Mouse (Mus musculus) midbrain, embryonic 10.5 days (tissue): Measurements from ENCODE around the gene Neurl2. TPM values are rescaled to one million over a fixed set of nuclear protein-coding genes. Genes with fewer than 3 reads are reported as not detected.
"Not testable (repeated sequence)": the region's sequence is repeated elsewhere in the genome, so short reads cannot be mapped to it uniquely, and the experiment has no call there.

Experiments used
- DNase-seq: peaks from one replicate; pipeline ENCODE4 v3.0.0-alpha.2; 2017; ENCODE audit warnings: low spot score
- H3K27ac ChIP-seq: fragments of 300-500 bp; sonication (generic); replicated peaks from 2 replicates; pipeline ENCODE4 v1.5.1; 2016; ENCODE audit warnings: mild to moderate bottlenecking
- H3K27me3 ChIP-seq: fragments of 300-500 bp; sonication (generic); 2 replicates; pipeline ENCODE4 v1.6.1; 2016; ENCODE audit warnings: low read depth, mild to moderate bottlenecking; ENCODE audit not compliant: poor library complexity, severe bottlenecking
- H3K36me3 ChIP-seq: fragments of 300-500 bp; sonication (generic); 2 replicates; pipeline ENCODE4 v1.6.1; 2016; ENCODE audit warnings: mild to moderate bottlenecking, moderate library complexity
- H3K4me1 ChIP-seq: fragments of 300-500 bp; sonication (generic); 2 replicates; pipeline ENCODE4 v1.6.1; 2016
- H3K4me3 ChIP-seq: fragments of 300-500 bp; sonication (generic); 2 replicates; pipeline ENCODE4 v1.5.1; 2016; ENCODE audit warnings: mild to moderate bottlenecking, moderate library complexity
- H3K9me3 ChIP-seq: fragments of 300-500 bp; sonication (generic); replicated peaks from 2 replicates; pipeline ENCODE4 v1.6.1; 2016; ENCODE audit warnings: mild to moderate bottlenecking
- WGBS: fragments of 180-500 bp; shearing (Covaris S2); methylation state at CpG from one replicate; pipeline ENCODE4 v1.1.7; 2016; 5-methylcytosine and 5-hydroxymethylcytosine counted together
- polyA plus RNA-seq: library from polyadenylated mRNA; unstranded; fragments of >200 nt; fragmentation: Nextera tagmentation; extraction: Ambion mirVana; gene quantifications from 2 replicates; pipeline ENCODE4 v1.2.1, GENCODE M21; 2016

Neurl2 gene
- polyA plus RNA-seq, 1 experiment from 2014 or later = 3.8 TPM

- not testable (repeated sequence) for H3K9me3 ChIP-seq, DNase-seq, H3K27ac ChIP-seq
- peaks cover 51% of the 10 kb centered on the region for H3K27me3 ChIP-seq
- peaks cover 45% of the 10 kb centered on the region for H3K4me1 ChIP-seq
- peaks cover 41% of the 10 kb centered on the region for H3K36me3 ChIP-seq
- WGBS = 79% methylated on average over 5 of the region's 5 CpGs
- peak overlapping the region; percentile 75; the same call in 1 of the 2 replicates for H3K4me3 ChIP-seq
These were observed 22.3 kb upstream of the Neurl2 start for GRCm38 (mm10) chr2:164855572-164855971.

GRCm38 (mm10) chr2:164850061-164850460 lies 16.8 kb upstream of the Neurl2 start:
- Histone ChIP-seq H3K36me3 (peaks cover 77% of the 10 kb centered on the region), H3K9me3 (0 out of 2 replicates have a peak, but pooled peaks cover 3% of the 10 kb centered on the region), H3K27ac (no peak overlapping the region), H3K4me1 (peaks cover 5% of the 10 kb centered on the region), H3K4me3 (no peak overlapping the region), H3K27me3 (peaks cover 4% of the 10 kb centered on the region; the same call in 1 of the 2 replicates)
- 89% methylated on average over 8 of the region's 8 CpGs for WGBS
- no peak for DNase-seq

DNA sequence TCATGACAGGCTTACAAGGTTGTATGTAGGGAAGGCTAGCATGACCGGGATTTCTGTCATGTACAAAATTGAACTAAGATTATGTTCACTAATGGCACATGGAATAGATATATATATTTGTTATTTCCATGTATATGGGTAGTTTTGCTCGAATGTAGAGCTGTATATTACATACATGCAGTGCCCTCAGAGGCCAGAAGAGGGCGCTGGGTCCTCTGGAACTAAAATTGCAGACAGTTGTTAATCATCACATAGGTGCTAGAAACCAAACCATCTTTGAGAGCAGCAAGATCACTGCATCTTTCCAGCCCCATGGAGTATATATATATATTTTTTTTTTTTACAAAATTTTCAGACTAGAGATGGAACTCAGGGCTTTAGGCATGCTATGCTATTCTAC lies 12.5 kb upstream of the Neurl2 start:
- Histone ChIP-seq H3K36me3 (peaks cover 63% of the 10 kb centered on the region), H3K4me1 (no peaks in the 10 kb centered on the region), H3K4me3 (no peak overlapping the region), H3K27me3 (no peaks in the 10 kb centered on the region), H3K27ac (no peak overlapping the region), H3K9me3 (0 out of 2 replicates have a peak, but pooled peaks cover 3% of the 10 kb centered on the region)
- DNase-seq = no peak
- WGBS = 55% methylated on average over 3 of the region's 3 CpGs

GRCm38 (mm10) chr2:164835164-164835563 lies 1.9 kb upstream of the Neurl2 start:
- Histone ChIP-seq H3K9me3 (no peaks in the 10 kb centered on the region), H3K4me3 (peak overlapping the region; percentile 84; the same call in 1 of the 2 replicates)
- WGBS = 93% methylated on average over 4 of the region's 4 CpGs

GRCm38 (mm10) chr2:164834531-164834930 lies 1.3 kb upstream of the Neurl2 start:
- Histone ChIP-seq H3K4me1 (peaks cover 28% of the 10 kb centered on the region), H3K9me3 (no peaks in the 10 kb centered on the region), H3K27ac (no peak overlapping the region), H3K4me3 (peak overlapping the region; percentile 84), H3K36me3 (peaks cover 42% of the 10 kb centered on the region), H3K27me3 (no peaks in the 10 kb centered on the region)
- WGBS = 56% methylated on average over 8 of the region's 8 CpGs
- DNase-seq = no peak

More at GRCm38 (mm10) chr2:164835164-164835563, 1.9 kb upstream of the Neurl2 start:
- Histone ChIP-seq H3K4me1 (peaks cover 28% of the 10 kb centered on the region), H3K27ac (no peak overlapping the region), H3K36me3 (peaks cover 48% of the 10 kb centered on the region), H3K27me3 (no peaks in the 10 kb centered on the region)
- DNase-seq = no peak

- H3K27ac ChIP-seq = peak within 1 kb of the TSS; percentile 90
- no peaks in the 10 kb centered on the region for H3K27me3 ChIP-seq
- 2% methylated on average over 35 of the region's 35 CpGs for WGBS
- H3K4me3 ChIP-seq = peak within 1 kb of the TSS; percentile 84
- DNase-seq = peak; percentile 73
- H3K36me3 ChIP-seq = peaks cover 38% of the 10 kb centered on the region
- H3K4me1 ChIP-seq = peaks cover 28% of the 10 kb centered on the region
- H3K9me3 ChIP-seq = no peaks in the 10 kb centered on the region
These were observed 431 bp downstream of the Neurl2 start, which contains the start of gene Ctsa for GRCm38 (mm10) chr2:164832748-164833301. Gene Ctsa (plus strand): TSS chr2:164832873.

GRCm38 (mm10) chr2:164832032-164832747 lies 1.1 kb downstream of the Neurl2 start:
- Histone ChIP-seq H3K27ac (peak overlapping the region; percentile 90), H3K27me3 (no peaks in the 10 kb centered on the region), H3K4me3 (peak overlapping the region; percentile 84), H3K9me3 (no peaks in the 10 kb centered on the region), H3K36me3 (peaks cover 38% of the 10 kb centered on the region), H3K4me1 (peaks cover 28% of the 10 kb centered on the region)
- no peak for DNase-seq
- 67% methylated on average over 16 of the region's 16 CpGs for WGBS

GRCm38 (mm10) chr2:164831029-164831428 lies 2.2 kb downstream of the Neurl2 start:
- H3K27ac ChIP-seq = no peak overlapping the region
- H3K4me1 ChIP-seq = peaks cover 28% of the 10 kb centered on the region
- peaks cover 39% of the 10 kb centered on the region for H3K36me3 ChIP-seq
- no peak for DNase-seq
- 90% methylated on average over 10 of the region's 10 CpGs for WGBS
- H3K4me3 ChIP-seq = no peak overlapping the region
- no peaks in the 10 kb centered on the region for H3K9me3 ChIP-seq
- H3K27me3 ChIP-seq = no peaks in the 10 kb centered on the region

GRCm38 (mm10) chr2:164829090-164829489 lies 4.2 kb downstream of the Neurl2 start:
- no peak overlapping the region for H3K27ac ChIP-seq
- H3K27me3 ChIP-seq = no peaks in the 10 kb centered on the region
- no peak for DNase-seq
- peaks cover 48% of the 10 kb centered on the region for H3K36me3 ChIP-seq
- H3K4me1 ChIP-seq = peaks cover 16% of the 10 kb centered on the region
- WGBS = 98% methylated on average over 1 of the region's 1 CpGs
- H3K9me3 ChIP-seq = no peaks in the 10 kb centered on the region
- H3K4me3 ChIP-seq = no peak overlapping the region

- Histone ChIP-seq H3K36me3 (peaks cover 48% of the 10 kb centered on the region), H3K27me3 (no peaks in the 10 kb centered on the region), H3K27ac (no peak within 1 kb of the TSS), H3K9me3 (no peaks in the 10 kb centered on the region), H3K4me1 (peaks cover 20% of the 10 kb centered on the region), H3K4me3 (no peak within 1 kb of the TSS)
- WGBS = 93% methylated on average over 6 of the region's 6 CpGs
- no peak for DNase-seq
These were observed 4.8 kb downstream of the Neurl2 start, which contains the start of gene Spata25 for GRCm38 (mm10) chr2:164828437-164828836. Gene Spata25 (minus strand): TSS chr2:164828537.

DNA sequence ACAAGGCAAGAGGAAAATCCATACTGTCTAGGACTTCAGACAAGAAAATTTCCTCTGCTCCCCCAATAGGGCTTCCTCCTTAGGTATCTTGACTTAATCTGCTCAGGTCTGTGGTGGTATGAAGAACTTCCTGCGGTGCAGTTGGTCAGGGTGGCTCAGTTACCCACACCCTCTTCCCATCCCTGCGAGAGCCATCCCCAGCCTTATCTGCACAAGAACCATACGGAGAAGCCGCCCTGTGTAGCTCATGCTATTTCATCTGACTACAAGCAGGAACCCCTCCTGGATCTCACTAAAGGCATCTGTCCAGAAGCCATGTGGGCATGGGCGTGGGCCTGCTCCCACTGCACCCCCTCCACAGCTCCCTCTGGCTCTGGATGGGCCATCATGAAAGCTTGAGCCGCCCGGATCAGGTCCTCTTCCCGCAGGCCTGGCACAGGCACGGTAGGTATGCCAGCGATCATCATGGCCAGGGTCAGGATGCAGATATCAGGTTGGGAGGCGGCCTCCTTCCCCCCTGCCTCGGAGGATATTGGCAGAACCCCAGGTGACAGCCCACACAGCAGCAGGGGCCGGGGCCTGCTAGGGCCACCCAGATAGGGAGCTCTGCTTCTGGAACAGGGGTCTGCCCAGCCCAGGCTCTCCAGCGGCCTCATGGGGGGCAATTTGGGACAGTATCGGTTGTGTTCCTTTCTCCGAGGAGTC lies 6.0 kb downstream of the Neurl2 start:
- Histone ChIP-seq H3K36me3 (peaks cover 48% of the 10 kb centered on the region), H3K4me1 (peaks cover 16% of the 10 kb centered on the region), H3K27ac (no peak overlapping the region), H3K4me3 (no peak overlapping the region), H3K9me3 (no peaks in the 10 kb centered on the region), H3K27me3 (no peaks in the 10 kb centered on the region)
- DNase-seq = no peak
- WGBS = 91% methylated on average over 16 of the region's 16 CpGs

DNA sequence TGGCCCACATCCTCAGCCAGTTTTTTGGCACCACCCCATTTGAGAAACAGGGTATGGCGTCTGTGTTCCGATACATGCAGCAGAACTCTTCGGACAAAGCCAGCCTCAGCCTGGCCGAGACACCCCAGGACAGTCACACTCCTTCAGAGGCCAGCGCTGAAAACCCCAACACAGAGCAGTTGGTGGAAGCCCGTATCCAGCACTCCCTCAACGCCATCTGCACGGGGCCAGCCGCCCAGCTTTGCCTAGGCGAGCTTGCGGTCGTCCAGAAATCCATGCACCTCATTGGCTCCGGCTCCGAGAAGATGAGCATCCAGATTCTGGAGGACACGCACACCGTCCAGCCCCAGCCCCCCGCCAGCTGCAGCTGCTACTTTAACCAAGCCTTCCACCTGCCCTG lies 7.7 kb downstream of the Neurl2 start:
- no peaks in the 10 kb centered on the region for H3K9me3 ChIP-seq
- no peak for DNase-seq
- peaks cover 59% of the 10 kb centered on the region for H3K36me3 ChIP-seq
- no peak overlapping the region for H3K27ac ChIP-seq
- H3K4me3 ChIP-seq = no peak overlapping the region
- H3K4me1 ChIP-seq = peaks cover 21% of the 10 kb centered on the region
- no peaks in the 10 kb centered on the region for H3K27me3 ChIP-seq
- WGBS = 94% methylated on average over 17 of the region's 17 CpGs
